In genomic region chr5:29948161-29948560, GRCm38 (mm10) we compare ENCODE assay signal across 1 mouse cellular context.
TF ChIP-seq lines count a peak whose summit lies in the region.

No protein-coding gene starts in this region.

TF ChIP-seq in CH12.LX, 34 proteins besides CTCF, POLR2A, EP300 and RAD21 (continued from another document):
- TF ChIP-seq MAFK (IDR thresholded peaks at IDR 0.05; ENCODE audit: insufficient replicate concordance, low read length), result peak; percentile 66; the same call in 1 of the 2 replicates
- TF ChIP-seq MAX (IDR thresholded peaks at IDR 0.05; ENCODE audit: low read length), result peak; percentile 36
- TF ChIP-seq ZC3H11A (IDR thresholded peaks at IDR 0.05; ENCODE audit: low read depth, low read length), result no peak
- peak; percentile 39; the same call in 1 of the 2 replicates for TF ChIP-seq HCFC1 (IDR thresholded peaks at IDR 0.05; ENCODE audit: low read depth, low read length)
- TF ChIP-seq TCF12 (IDR thresholded peaks at IDR 0.05; ENCODE audit: low read depth, low read length), result peak; percentile 91
- peak; percentile 97 for TF ChIP-seq ETS1 (conservative IDR thresholded peaks at IDR 0.05; ENCODE audit: low read depth, low read length)
- no peak for TF ChIP-seq E2F4 (IDR thresholded peaks at IDR 0.05; ENCODE audit: insufficient replicate concordance, low read depth, low read length)
- peak; percentile 71 for TF ChIP-seq JUN (IDR thresholded peaks at IDR 0.05; ENCODE audit: insufficient read depth, low read depth, low read length)
- no peak for TF ChIP-seq POLR2AphosphoS2 (IDR thresholded peaks at IDR 0.05; ENCODE audit: low read depth, low read length)
- peak; percentile 54; the same call in 1 of the 2 replicates for TF ChIP-seq KAT2A (IDR thresholded peaks at IDR 0.05; ENCODE audit: insufficient replicate concordance, low read length)
- no peak for TF ChIP-seq USF2 (conservative IDR thresholded peaks at IDR 0.05; ENCODE audit: low read depth, low read length)
- peak; percentile 77 for TF ChIP-seq JUND (conservative IDR thresholded peaks at IDR 0.05; ENCODE audit: low read depth, low read length)
- TF ChIP-seq ZKSCAN1 (IDR thresholded peaks at IDR 0.05; ENCODE audit: borderline replicate concordance, low read depth, low read length), result no peak
- no peak for TF ChIP-seq MXI1 (IDR thresholded peaks at IDR 0.05; ENCODE audit: low read depth, low read length)
- no peak for TF ChIP-seq NELFE (IDR thresholded peaks at IDR 0.05; ENCODE audit: low read depth, low read length)
- no peak for TF ChIP-seq PAX5 (IDR thresholded peaks at IDR 0.05; ENCODE audit: low read length)
- TF ChIP-seq MAZ (IDR thresholded peaks at IDR 0.05; ENCODE audit: low read depth, low read length), result peak; percentile 88
- no peak for TF ChIP-seq UBTF (IDR thresholded peaks at IDR 0.05; ENCODE audit: low read depth, low read length)
- TF ChIP-seq CHD1 (IDR thresholded peaks at IDR 0.05; ENCODE audit: low read depth, low read length), result no peak
- TF ChIP-seq MEF2A (IDR thresholded peaks at IDR 0.05; ENCODE audit: borderline replicate concordance, low read depth, low read length), result peak; percentile 90
TF ChIP-seq in CH12.LX: peak in this region for 19.
